Mouse (Mus musculus) kidney, postnatal 0 days (tissue): ENCODE measurements around the gene Pikfyve. TPM values are rescaled to one million over a fixed set of nuclear protein-coding genes. Genes with fewer than 3 reads are reported as not detected.

Experiments used
- ATAC-seq: fragments of 200-750 bp; cut with Nextera tagmentation; replicated peaks from 2 replicates; pipeline ENCODE4 v1.8.0; 2017; ENCODE audit warnings: low read depth, moderate number of reproducible peaks, moderate TSS enrichment, moderate library complexity; ENCODE audit not compliant: low FRiP score
- DNase-seq: peaks from one replicate; pipeline ENCODE4 v3.0.0-alpha.2; 2016; ENCODE audit warnings: low spot score
- H3K27ac ChIP-seq: fragments of 300-500 bp; sonication (generic); 2 replicates; pipeline ENCODE4 v1.5.1; 2014; ENCODE audit warnings: mild to moderate bottlenecking
- H3K27me3 ChIP-seq: fragments of 300-500 bp; sonication (generic); 2 replicates; pipeline ENCODE4 v1.6.1; 2014; ENCODE audit warnings: low read length, mixed read lengths; ENCODE audit not compliant: insufficient read depth
- H3K36me3 ChIP-seq: fragments of 300-500 bp; sonication (generic); 2 replicates; pipeline ENCODE4 v1.6.1; 2014; ENCODE audit warnings: low read length, mixed read lengths; ENCODE audit not compliant: insufficient read depth
- H3K4me1 ChIP-seq: fragments of 300-500 bp; sonication (generic); replicated peaks from 2 replicates; pipeline ENCODE4 v1.6.1; 2014; ENCODE audit warnings: antibody characterized with exemption, low read length, mixed read lengths; ENCODE audit not compliant: insufficient read depth
- H3K4me2 ChIP-seq: fragments of 300-500 bp; sonication (generic); 2 replicates; pipeline ENCODE4 v1.6.1; 2014; ENCODE audit warnings: mild to moderate bottlenecking, low read length, moderate library complexity, mixed read lengths
- H3K4me3 ChIP-seq: fragments of 300-500 bp; sonication (generic); replicated peaks from 2 replicates; pipeline ENCODE4 v1.5.1; 2014; ENCODE audit warnings: low read depth, low read length
- H3K9ac ChIP-seq: fragments of 300-500 bp; sonication (generic); 2 replicates; pipeline ENCODE4 v1.6.1; 2014; ENCODE audit warnings: low read depth, low read length
- H3K9me3 ChIP-seq: fragments of 300-500 bp; sonication (generic); replicated peaks from 2 replicates; pipeline ENCODE4 v1.6.1; 2016; ENCODE audit warnings: low read length, inconsistent platforms, mixed read lengths
- CTCF ChIP-seq: IDR thresholded peaks from 2 replicates; pipeline ENCODE4 v1.5.1; 2016; ENCODE audit warnings: antibody characterized with exemption, low read depth, mild to moderate bottlenecking, moderate library complexity
- WGBS: fragments of 180-500 bp; shearing (Covaris S2); extraction: QIAGEN DNeasy Blood & Tissue Kit; methylation state at CpG from one replicate; pipeline ENCODE4 v1.1.7; 2014; 5-methylcytosine and 5-hydroxymethylcytosine counted together
- polyA plus RNA-seq: library from polyadenylated mRNA; unstranded; fragments of >200 nt; fragmentation: Nextera tagmentation; extraction: Ambion mirVana; gene quantifications from 2 replicates; pipeline ENCODE4 v1.2.1, GENCODE M21; 2015

Pikfyve gene
- polyA plus RNA-seq, 1 experiment from 2014 or later: 9.2 TPM

- Histone ChIP-seq H3K4me1 (no peaks in the 10 kb centered on the region), H3K9ac (peak overlapping the region; percentile 65; the same call in 1 of the 2 replicates), H3K36me3 (no peaks in the 10 kb centered on the region), H3K9me3 (no peaks in the 10 kb centered on the region), H3K27me3 (no peaks in the 10 kb centered on the region), H3K4me2 (peak overlapping the region; percentile 60), H3K27ac (peak overlapping the region; percentile 91), H3K4me3 (peak overlapping the region; percentile 56)
- TF ChIP-seq CTCF: peak; percentile 88
- WGBS: 3% methylated on average over 11 of the region's 11 CpGs
- peak; percentile 87 for DNase-seq
- no peak for ATAC-seq
These were observed 6.7 kb upstream of the Pikfyve start for GRCm38 (mm10) chr1:65179634-65180249.

- TF ChIP-seq CTCF: no peak
- Histone ChIP-seq H3K9ac (no peak overlapping the region), H3K27ac (no peak overlapping the region), H3K4me3 (no peak overlapping the region), H3K4me2 (no peak overlapping the region), H3K9me3 (no peaks in the 10 kb centered on the region), H3K4me1 (no peaks in the 10 kb centered on the region), H3K36me3 (no peaks in the 10 kb centered on the region), H3K27me3 (no peaks in the 10 kb centered on the region)
- no peak for ATAC-seq
- DNase-seq: no peak
- WGBS: 83% methylated on average over 5 of the region's 5 CpGs
These were observed 5.0 kb upstream of the Pikfyve start for GRCm38 (mm10) chr1:65181459-65181858.

- no peak overlapping the region for H3K4me2 ChIP-seq
- H3K36me3 ChIP-seq: no peaks in the 10 kb centered on the region
- ATAC-seq: no peak
- no peak overlapping the region for H3K4me3 ChIP-seq
- WGBS: 81% methylated on average over 2 of the region's 2 CpGs
- DNase-seq: no peak
- TF ChIP-seq CTCF: no peak
- H3K9ac ChIP-seq: no peak overlapping the region
- H3K4me1 ChIP-seq: no peaks in the 10 kb centered on the region
- no peaks in the 10 kb centered on the region for H3K9me3 ChIP-seq
- no peaks in the 10 kb centered on the region for H3K27me3 ChIP-seq
- no peak overlapping the region for H3K27ac ChIP-seq
These were observed 2.5 kb upstream of the Pikfyve start for GRCm38 (mm10) chr1:65183994-65184393.

- 85% methylated on average over 8 of the region's 8 CpGs for WGBS
These were observed 1.5 kb upstream of the Pikfyve start for GRCm38 (mm10) chr1:65185011-65185410.

GRCm38 (mm10) chr1:65185524-65186205 is 818 bp upstream of the Pikfyve start:
- H3K27ac ChIP-seq: no peak overlapping the region
- no peaks in the 10 kb centered on the region for H3K27me3 ChIP-seq
- WGBS: 24% methylated on average over 12 of the region's 12 CpGs
- ATAC-seq (no peak), DNase-seq (peak; percentile 34)
- H3K36me3 ChIP-seq: no peaks in the 10 kb centered on the region
- H3K9ac ChIP-seq: peak overlapping the region; percentile 52
- H3K9me3 ChIP-seq: no peaks in the 10 kb centered on the region
- H3K4me1 ChIP-seq: no peaks in the 10 kb centered on the region
- H3K4me3 ChIP-seq: peak overlapping the region; percentile 92
- peak; percentile 56 for TF ChIP-seq CTCF
- peak overlapping the region; percentile 75 for H3K4me2 ChIP-seq

More at GRCm38 (mm10) chr1:65185011-65185410, 1.5 kb upstream of the Pikfyve start:
- TF ChIP-seq CTCF: no peak
- no peak for DNase-seq
- H3K9ac ChIP-seq: no peak overlapping the region
- no peak overlapping the region for H3K27ac ChIP-seq
- no peak overlapping the region for H3K4me2 ChIP-seq
- no peak overlapping the region for H3K4me3 ChIP-seq
- no peak for ATAC-seq
- no peaks in the 10 kb centered on the region for H3K9me3 ChIP-seq
- no peaks in the 10 kb centered on the region for H3K4me1 ChIP-seq
- no peaks in the 10 kb centered on the region for H3K27me3 ChIP-seq
- H3K36me3 ChIP-seq: no peaks in the 10 kb centered on the region

GRCm38 (mm10) chr1:65187074-65187430 is 569 bp downstream of the Pikfyve start:
- H3K4me3 ChIP-seq: peak overlapping the region; percentile 92
- peak; percentile 30 for DNase-seq
- peak overlapping the region; percentile 89 for H3K9ac ChIP-seq
- H3K4me2 ChIP-seq: peak overlapping the region; percentile 75
- no peaks in the 10 kb centered on the region for H3K9me3 ChIP-seq
- 0% methylated on average over 6 of the region's 6 CpGs for WGBS
- no peaks in the 10 kb centered on the region for H3K27me3 ChIP-seq
- peak overlapping the region; percentile 83 for H3K27ac ChIP-seq
- H3K36me3 ChIP-seq: peaks cover 3% of the 10 kb centered on the region; the same call in 1 of the 2 replicates
- H3K4me1 ChIP-seq: no peaks in the 10 kb centered on the region
- no peak for TF ChIP-seq CTCF
- no peak; the same call in 1 of the 2 replicates for ATAC-seq
